Mouse (Mus musculus): ENCODE measurements around the gene Gjb4. TPM values are rescaled to one million over a fixed set of nuclear protein-coding genes. Genes with fewer than 3 reads are reported as not detected.

The Gjb4 gene
- polyA plus RNA-seq, 1 experiment from 2014 or later = 0.13 TPM

- H3K27ac ChIP-seq (ENCODE audit: low read length) = no peak overlapping the region
- H3K9me3 ChIP-seq (replicated peaks; ENCODE audit: control insufficient read depth, low read length, poor library complexity, severe bottlenecking) = no peaks in the 10 kb centered on the region
- ATAC-seq = no peak
- peaks cover 7% of the 10 kb centered on the region; the same call in 1 of the 2 replicates for H3K4me1 ChIP-seq (ENCODE audit: control insufficient read depth, insufficient read depth, low read length)
- H3K27me3 ChIP-seq (ENCODE audit: control insufficient read depth, insufficient read depth, low read depth, low read length) = peaks cover 7% of the 10 kb centered on the region; the same call in 1 of the 2 replicates
- H3K4me3 ChIP-seq (ENCODE audit: low read depth, low read length) = no peak overlapping the region
- H3K36me3 ChIP-seq (ENCODE audit: control insufficient read depth, insufficient read depth, low read length) = no peaks in the 10 kb centered on the region
- no peak overlapping the region for H3K4me2 ChIP-seq (ENCODE audit: low read length)
- 65% methylated on average over 9 of the region's 9 CpGs for WGBS
- no peak overlapping the region for H3K9ac ChIP-seq (ENCODE audit: low read depth, low read length)
Observed at GRCm38 (mm10) chr4:127311561-127311960, 42.3 kb downstream of the Gjb4 start.

- 74% methylated on average over 2 of the region's 2 CpGs for WGBS
- Histone ChIP-seq H3K4me3 (ENCODE audit: low read depth, low read length) (no peak overlapping the region), H3K27ac (ENCODE audit: low read length) (no peak overlapping the region), H3K27me3 (ENCODE audit: control insufficient read depth, insufficient read depth, low read depth, low read length) (no peaks in the 10 kb centered on the region), H3K4me2 (ENCODE audit: low read length) (no peak overlapping the region), H3K36me3 (ENCODE audit: control insufficient read depth, insufficient read depth, low read length) (no peaks in the 10 kb centered on the region), H3K4me1 (ENCODE audit: control insufficient read depth, insufficient read depth, low read length) (no peaks in the 10 kb centered on the region), H3K9me3 (replicated peaks; ENCODE audit: control insufficient read depth, low read length, poor library complexity, severe bottlenecking) (no peaks in the 10 kb centered on the region), H3K9ac (ENCODE audit: low read depth, low read length) (no peak overlapping the region)
- ATAC-seq = no peak
Observed at GRCm38 (mm10) chr4:127306915-127307314, 47.0 kb downstream of the Gjb4 start.

- no peak overlapping the region for H3K4me2 ChIP-seq (ENCODE audit: low read length)
- H3K27me3 ChIP-seq (ENCODE audit: control insufficient read depth, insufficient read depth, low read depth, low read length) = no peaks in the 10 kb centered on the region
- H3K4me3 ChIP-seq (ENCODE audit: low read depth, low read length) = no peak overlapping the region
- H3K4me1 ChIP-seq (ENCODE audit: control insufficient read depth, insufficient read depth, low read length) = no peaks in the 10 kb centered on the region
- H3K27ac ChIP-seq (ENCODE audit: low read length) = no peak overlapping the region
- 83% methylated on average over 3 of the region's 3 CpGs for WGBS
- no peak for ATAC-seq
- no peaks in the 10 kb centered on the region for H3K36me3 ChIP-seq (ENCODE audit: control insufficient read depth, insufficient read depth, low read length)
- no peaks in the 10 kb centered on the region for H3K9me3 ChIP-seq (replicated peaks; ENCODE audit: control insufficient read depth, low read length, poor library complexity, severe bottlenecking)
- H3K9ac ChIP-seq (ENCODE audit: low read depth, low read length) = no peak overlapping the region
Observed at GRCm38 (mm10) chr4:127303796-127304195, 50.1 kb downstream of the Gjb4 start.

Other genes starting within 250 kb of the Gjb4 start
- 17.9 and 18.1 TPM in 2 replicates for gene Tmem35b, start 230.4 kb downstream of the Gjb4 start, polyA plus RNA-seq (2015; fragmentation: Nextera tagmentation; extraction: Ambion mirVana)
- gene Dlgap3, start 184.9 kb downstream of the Gjb4 start, polyA plus RNA-seq (2015; fragmentation: Nextera tagmentation; extraction: Ambion mirVana) = 17.6 and 19.5 TPM in 2 replicates
- 42.0 and 44.8 TPM in 2 replicates for gene Smim12, start 110.3 kb downstream of the Gjb4 start, polyA plus RNA-seq (2015; fragmentation: Nextera tagmentation; extraction: Ambion mirVana)
- 18.1 and 20.8 TPM in 2 replicates for gene Gja4, start 40.0 kb downstream of the Gjb4 start, polyA plus RNA-seq (2015; fragmentation: Nextera tagmentation; extraction: Ambion mirVana)
- gene Gjb3, start 23.2 kb downstream of the Gjb4 start, polyA plus RNA-seq (2015; fragmentation: Nextera tagmentation; extraction: Ambion mirVana) = 0.11 and 0.55 TPM in 2 replicates
- gene Gjb5, start 4.1 kb upstream of the Gjb4 start, polyA plus RNA-seq (2015; fragmentation: Nextera tagmentation; extraction: Ambion mirVana) = 0.18 TPM in 1 of 2 replicates, not detected in the other